Mouse (Mus musculus): ENCODE results near the gene Rnf220.
A peak's percentile ranks its signal among the peaks of the same experiment; 100 is the strongest.

Gene Rnf220

GRCm38 (mm10) chr4:117291696-117292095, 205.2 kb downstream of the Rnf220 start:
- no peak for DNase-seq

DNA sequence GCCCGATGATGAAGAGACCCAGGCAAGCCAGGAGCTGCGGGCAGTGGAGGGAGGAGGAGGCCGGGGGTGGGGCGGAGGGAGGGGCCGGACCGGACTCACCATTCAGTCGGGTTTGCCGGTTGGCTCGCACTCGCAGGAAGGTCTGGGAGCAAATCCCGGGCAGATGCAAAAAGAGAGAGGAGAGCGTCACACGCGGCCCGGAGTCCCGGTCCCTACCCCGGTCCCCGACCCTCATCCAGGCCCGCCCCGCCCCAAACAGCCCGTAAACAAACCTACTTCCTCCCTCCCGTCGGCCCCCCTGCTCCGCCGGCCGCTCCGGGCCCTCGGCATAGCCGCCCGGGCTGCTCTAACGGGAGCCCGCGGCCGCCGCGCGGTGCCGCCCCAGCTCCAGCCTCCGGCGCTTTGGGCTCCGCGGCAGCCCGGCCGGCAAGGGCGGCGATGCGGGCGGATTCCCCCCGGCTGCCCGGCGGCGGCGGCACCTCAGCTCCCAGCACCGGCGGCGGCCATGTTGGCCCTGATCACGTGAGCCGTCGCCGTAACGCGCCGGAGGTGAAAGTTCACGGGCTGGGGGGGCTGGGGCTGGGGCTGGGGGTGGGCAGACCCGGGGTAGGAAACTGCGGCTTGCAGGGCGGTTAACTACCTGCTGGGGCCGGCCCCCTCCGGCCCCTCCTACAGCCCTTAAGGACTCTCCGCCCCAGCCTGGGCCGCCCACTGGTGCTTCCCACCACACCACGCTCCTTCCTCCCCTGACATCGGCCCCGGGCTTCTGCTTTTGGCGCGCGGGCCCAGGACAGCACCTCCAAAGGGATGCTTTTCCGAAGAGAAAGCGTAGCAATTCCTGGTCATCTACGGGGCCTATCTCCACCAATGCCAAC, 207.7 kb downstream of the Rnf220 start:
- DNase-seq: peak; percentile 71 to 87

DNA sequence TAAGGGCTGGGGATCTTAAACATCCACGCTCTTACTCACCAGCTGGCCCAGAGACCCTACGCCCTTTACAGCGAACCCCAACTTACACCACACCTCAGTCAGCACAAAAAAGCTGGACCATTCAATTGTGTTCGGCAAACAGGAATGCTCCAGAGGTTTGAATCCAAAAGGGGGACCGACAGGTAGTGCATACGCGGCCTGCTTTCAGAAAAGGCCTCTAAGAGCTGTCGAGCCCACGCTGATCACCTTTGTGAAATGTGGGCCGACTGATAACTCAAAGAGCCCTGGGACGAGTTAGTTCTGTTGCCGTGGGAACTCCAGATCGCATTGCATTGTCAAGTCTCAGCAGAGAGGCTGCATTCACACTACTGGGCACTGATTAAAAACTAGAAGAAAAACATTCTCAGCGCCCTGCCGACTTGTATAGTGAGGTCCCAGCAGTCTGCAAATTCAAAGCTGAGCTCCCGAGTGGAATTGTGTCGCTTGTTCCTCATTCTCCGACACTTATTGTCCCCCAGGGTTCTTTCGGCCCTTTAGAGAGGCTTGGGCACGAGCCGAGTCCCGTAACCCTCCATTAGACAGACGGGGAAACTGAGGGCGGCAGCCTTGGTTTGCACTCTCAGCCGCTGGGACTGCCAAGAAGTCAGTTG, 208.4 kb downstream of the Rnf220 start:
- no peak for DNase-seq

DNA sequence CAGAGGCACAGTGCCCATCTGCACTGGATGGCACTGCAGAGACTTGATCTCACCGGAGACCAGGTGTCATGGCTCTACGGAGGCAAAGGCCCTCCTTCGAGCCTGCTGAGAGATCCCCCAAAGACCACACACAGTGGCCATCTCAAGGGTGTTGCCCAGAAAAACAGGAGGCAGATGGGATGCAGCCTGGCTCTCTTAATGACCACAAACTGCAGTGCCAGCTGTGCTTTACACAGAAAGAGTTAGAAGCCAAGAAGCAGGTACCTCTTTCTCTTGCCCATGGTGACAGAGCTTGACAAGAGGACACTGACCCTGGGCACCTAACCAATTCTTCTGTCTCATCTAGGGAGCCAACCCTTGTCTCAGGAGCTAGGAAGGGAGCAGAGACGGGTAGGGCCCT, 212.5 kb downstream of the Rnf220 start:
- no peak for DNase-seq

- DNase-seq: no peak
These were observed 213.3 kb downstream of the Rnf220 start for GRCm38 (mm10) chr4:117283271-117284191.

GRCm38 (mm10) chr4:117281090-117281845, 215.6 kb downstream of the Rnf220 start:
- no peak for DNase-seq

GRCm38 (mm10) chr4:117280397-117280930, 216.4 kb downstream of the Rnf220 start:
- no peak for DNase-seq

- DNase-seq: no peak
These were observed 217.6 kb downstream of the Rnf220 start for GRCm38 (mm10) chr4:117279253-117279642.

GRCm38 (mm10) chr4:117278381-117279252, 218.2 kb downstream of the Rnf220 start:
- no peak for DNase-seq

GRCm38 (mm10) chr4:117277687-117278086, 219.2 kb downstream of the Rnf220 start:
- no peak for DNase-seq

GRCm38 (mm10) chr4:117277021-117277420, 219.8 kb downstream of the Rnf220 start:
- DNase-seq: no peak

GRCm38 (mm10) chr4:117276281-117276711, 220.6 kb downstream of the Rnf220 start:
- DNase-seq: no peak

DNA sequence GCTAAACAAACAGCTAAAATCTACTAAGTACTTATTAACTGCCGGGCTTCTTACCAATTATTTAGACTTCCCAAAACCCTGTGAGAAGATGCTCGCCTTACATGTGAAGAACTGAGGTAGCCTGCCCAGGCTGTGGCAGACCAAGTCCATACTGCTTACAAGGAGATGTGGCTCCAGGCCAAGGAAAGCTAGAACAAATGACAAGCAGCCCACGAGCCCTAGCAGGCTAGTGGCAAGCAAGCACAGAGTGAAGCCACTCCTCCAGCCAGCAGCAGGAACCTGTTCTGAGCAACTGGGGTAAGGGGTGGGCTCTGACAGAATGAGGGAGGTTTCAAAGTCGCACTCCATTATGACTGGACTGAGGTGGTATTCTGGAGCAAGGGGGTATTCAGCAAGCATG, 222.1 kb downstream of the Rnf220 start:
- no peak for DNase-seq

GRCm38 (mm10) chr4:117272459-117272858, 224.4 kb downstream of the Rnf220 start:
- no peak for DNase-seq

DNA sequence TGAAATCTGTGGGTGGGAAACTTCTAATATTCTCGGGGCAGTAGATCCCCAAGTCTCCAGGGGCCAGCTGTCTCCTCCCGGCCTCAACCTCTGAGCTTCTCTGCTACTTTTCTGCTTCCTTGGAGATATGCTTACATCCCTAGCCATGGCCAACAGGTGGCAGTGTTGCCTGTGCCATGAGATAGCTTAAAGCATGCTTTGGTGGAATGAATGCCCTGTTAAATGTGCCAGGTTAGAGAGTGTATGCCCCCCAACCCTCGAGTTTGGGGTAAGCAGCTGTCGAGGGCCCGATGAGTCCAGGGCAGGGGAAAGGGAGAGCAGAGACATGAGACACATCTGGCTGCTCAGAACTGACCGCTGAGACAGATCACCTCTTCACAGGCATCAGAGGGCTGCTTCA, 226.6 kb downstream of the Rnf220 start:
- DNase-seq: peak; percentile 62 to 70

DNA sequence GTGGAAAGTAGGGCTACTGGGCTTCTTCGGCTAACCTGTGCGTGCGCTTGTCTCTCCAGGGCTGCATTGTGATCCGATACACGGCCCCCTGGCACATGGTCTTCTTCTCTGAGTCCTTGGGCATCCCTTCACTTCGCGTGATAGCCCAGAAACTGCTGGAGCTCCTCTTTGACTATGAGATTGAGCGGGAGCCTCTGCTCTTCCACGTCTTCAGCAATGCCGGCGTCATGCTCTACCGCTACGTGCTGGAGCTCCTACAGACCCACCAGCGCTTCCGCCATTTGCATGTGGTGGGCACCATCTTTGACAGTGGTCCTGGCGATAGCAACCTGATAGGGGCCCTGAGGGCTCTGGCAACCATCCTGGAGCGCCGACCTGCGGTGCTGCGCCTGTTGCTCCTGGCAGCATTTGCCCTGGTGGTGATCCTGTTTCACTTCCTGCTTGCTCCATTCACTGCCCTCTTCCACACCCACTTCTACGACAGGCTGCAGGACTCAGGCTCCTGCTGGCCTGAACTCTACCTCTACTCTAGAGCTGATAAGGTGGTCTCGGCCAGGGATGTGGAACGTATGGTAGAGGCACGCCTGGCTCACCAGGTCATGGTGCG, 228.9 kb downstream of the Rnf220 start:
- no peak for DNase-seq

- DNase-seq: peak; percentile 73 to 81
These were observed 229.6 kb downstream of the Rnf220 start for GRCm38 (mm10) chr4:117267284-117267683.

DNA sequence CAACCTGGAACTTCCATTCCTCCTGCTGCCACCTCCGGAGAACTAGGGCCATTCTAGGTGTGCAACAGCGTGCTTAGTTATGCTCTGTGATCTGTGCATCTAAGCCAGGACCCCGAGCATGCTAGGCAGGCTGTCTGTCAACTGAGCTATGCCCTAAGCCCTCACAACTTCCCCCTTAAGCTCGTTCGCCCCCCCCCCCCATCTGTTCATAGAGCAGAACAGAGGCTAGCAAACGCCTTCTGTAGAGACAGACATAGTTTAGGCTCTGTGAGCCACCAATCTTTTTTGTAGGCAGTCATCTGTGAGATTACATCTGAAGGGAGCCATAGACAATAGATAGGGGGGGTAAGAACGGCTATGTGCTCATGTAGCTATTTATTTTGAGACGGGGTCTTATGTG, 233.9 kb downstream of the Rnf220 start:
- no peak for DNase-seq

DNA sequence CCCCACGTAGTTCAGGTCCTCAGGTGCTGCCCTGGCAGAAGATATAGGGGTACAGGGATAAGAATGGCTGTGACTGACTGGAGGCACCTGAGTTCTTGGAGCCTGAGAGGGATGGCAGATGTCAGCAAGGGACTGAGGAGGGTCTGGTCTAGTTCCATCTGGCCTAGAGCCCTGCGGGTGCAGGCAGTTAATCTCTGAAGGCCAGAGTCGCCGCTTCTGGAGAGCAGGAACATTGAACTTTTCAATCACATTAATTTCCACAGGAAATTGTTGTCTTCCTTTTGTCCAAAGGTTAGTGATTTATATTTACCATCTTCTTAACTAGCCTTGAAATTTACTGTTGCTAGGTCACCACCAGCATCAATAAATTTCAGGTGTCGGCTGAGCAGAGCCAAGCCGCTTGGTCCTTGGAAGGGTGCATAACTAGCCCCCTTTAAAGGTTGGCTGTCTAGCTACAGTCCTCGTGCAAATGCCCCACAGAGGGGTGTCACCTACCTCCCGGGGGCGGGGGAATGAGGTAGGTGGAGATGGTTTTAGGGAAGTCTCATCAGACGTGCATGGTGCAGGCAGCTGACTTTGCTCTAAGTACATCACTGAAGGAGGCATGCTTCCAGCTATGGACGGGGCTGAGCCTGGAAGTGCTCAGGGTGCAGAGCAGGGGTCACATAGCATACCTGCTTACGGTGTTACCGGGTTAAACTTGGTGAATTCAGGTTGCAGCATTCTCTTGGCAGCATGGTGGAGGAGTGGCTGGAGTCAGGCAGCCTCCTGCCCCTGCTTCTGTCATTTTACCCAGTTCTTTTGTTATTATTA, 234.5 kb downstream of the Rnf220 start:
- DNase-seq: no peak

DNA sequence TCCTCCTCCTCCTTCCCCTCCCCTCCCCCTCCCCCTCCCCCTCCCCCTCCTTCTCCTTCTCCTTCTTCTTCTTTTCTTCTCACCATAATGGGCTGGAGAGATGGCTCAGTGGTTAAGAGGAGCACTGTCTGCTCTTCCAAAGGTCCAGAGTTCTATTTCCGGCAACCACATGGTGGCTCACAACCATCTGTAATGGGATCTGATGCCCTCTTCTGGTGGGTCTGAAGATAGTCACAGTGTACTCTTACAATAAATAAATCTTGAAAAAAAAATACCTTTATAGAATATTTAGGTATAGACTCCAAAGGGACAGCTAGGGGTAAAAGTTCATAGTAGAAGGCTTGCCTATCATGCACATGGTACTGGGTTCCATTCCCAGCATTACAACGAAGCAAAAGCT, 235.6 kb downstream of the Rnf220 start:
- DNase-seq: no peak

All from cerebellum, adult 18-20 months (tissue).